ENCODE assay signal across 22 mouse cellular contexts in the genomic region with DNA sequence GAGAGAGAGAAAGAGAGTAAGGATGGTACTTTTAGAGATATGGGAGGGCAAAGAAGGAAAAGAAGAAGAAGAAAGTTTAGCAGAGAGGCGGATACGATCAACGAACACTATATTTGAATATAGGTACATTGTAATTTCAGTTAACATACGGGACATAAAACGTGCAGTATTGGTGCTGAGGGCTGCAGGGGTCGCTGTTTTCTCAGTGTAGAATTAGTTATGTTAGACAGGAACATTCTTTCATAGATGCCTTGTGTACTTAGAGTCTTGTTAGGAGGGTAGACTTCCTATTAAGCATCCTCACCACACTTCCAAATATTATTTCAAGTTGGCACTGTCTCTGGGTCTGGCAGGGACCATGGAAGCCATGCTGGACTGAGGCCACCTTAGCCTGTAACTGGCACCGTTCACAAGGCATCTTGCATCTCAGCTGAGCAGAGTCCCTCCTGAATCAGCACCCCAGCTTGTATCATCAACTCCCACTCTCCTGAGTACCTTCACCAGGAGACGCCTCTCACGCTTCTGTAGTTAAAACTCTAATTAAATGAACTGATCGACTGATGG.
DNase-seq lines count a peak whose midpoint lies in the region; ATAC-seq and TF ChIP-seq lines count a peak whose summit lies in the region.
"Had no signal": no experiment of that assay in that cellular context is flagged by ENCODE, and none has a peak within 500 bp of the region (broad histone marks: within the 10 kb centered on the region; RNA-seq: fewer than 3 reads in every experiment).

No protein-coding gene starts in this region.

- no peak overlapping the region for H3K4me3 ChIP-seq in layer of hippocampus, adult 2 months
- H3K4me3 ChIP-seq: forebrain, embryonic 12.5 days; hindbrain, embryonic 12.5 days; intestine, embryonic 15.5 days; kidney, embryonic 15.5 days; limb, embryonic 15.5 days; stomach, embryonic 15.5 days had no signal

- no peak overlapping the region for H3K27ac ChIP-seq in layer of hippocampus, adult 2 months
- H3K27ac ChIP-seq: forebrain, embryonic 12.5 days; hindbrain, embryonic 12.5 days; intestine, embryonic 15.5 days; kidney, embryonic 15.5 days; limb, embryonic 15.5 days; stomach, embryonic 15.5 days had no signal

- peak; percentile 56 for ATAC-seq in CD4-positive, CD25-positive, alpha-beta regulatory T cell, adult 4 months
- ATAC-seq: intestine, embryonic 15.5 days had no signal

- TF ChIP-seq CTCF in layer of hippocampus, adult 2 months (conservative IDR thresholded peaks at IDR 0.05): peak; percentile 63

- DNase-seq in cerebellum, postnatal 36 days: peak; percentile 5 to 12
- no peak for DNase-seq in cerebellum, adult 9-11 months
- DNase-seq in layer of hippocampus, adult 2 months (ENCODE audit: low spot score in 2 of 2): no peak
- DNase-seq in layer of hippocampus, adult 8-10 months (ENCODE audit: low spot score in 2 of 2): no peak
- peak; percentile 8 for DNase-seq in 416B (ENCODE audit: low read depth)
- DNase-seq in ovary, postnatal 14 days (ENCODE audit: low spot score): no peak
- no peak for DNase-seq in right cerebral cortex, postnatal 14 days
- DNase-seq: adrenal gland, postnatal 25 days; cerebellum, adult 9-10 months; gastrocnemius, postnatal 10 days; heart, postnatal 10 days; layer of hippocampus, postnatal 36 days; lung, postnatal 10 days; midbrain, embryonic 14.5 days; thymus, adult 2 months had no signal

Comparison
In these comparisons a context has a peak if more than half of its experiments do, and no peak if none do; other contexts are left out.
1. DNase-seq: peak in cerebellum, postnatal 36 days (2 of 2) and 416B (single experiment); none in cerebellum, adult 9-11 months (single experiment), layer of hippocampus, adult 2 months (0 of 2), layer of hippocampus, adult 8-10 months (0 of 2), ovary, postnatal 14 days (single experiment) and right cerebral cortex, postnatal 14 days (single experiment).